Mouse (Mus musculus) embryonic facial prominence, embryonic 13.5 days (tissue): ENCODE measurements around the gene Dimt1. TPM values are rescaled to one million over a fixed set of nuclear protein-coding genes. Genes with fewer than 3 reads are reported as not detected.

Source experiments
- ATAC-seq: fragments of 200-750 bp; cut with Nextera tagmentation; 2 replicates; pipeline ENCODE4 v1.8.0; 2017; ENCODE audit warnings: low read depth; ENCODE audit not compliant: insufficient number of reproducible peaks, insufficient read depth, low FRiP score, low TSS enrichment
- H3K27ac ChIP-seq: fragments of 300-500 bp; sonication (generic); 2 replicates; pipeline ENCODE4 v1.5.1; 2015; ENCODE audit warnings: moderate library complexity, mild to moderate bottlenecking, inconsistent platforms
- H3K27me3 ChIP-seq: fragments of 300-500 bp; sonication (generic); 2 replicates; pipeline ENCODE4 v1.6.1; 2015; ENCODE audit warnings: mild to moderate bottlenecking, inconsistent platforms
- H3K36me3 ChIP-seq: fragments of 300-500 bp; sonication (generic); 2 replicates; pipeline ENCODE4 v1.6.1; 2015; ENCODE audit warnings: mild to moderate bottlenecking, inconsistent platforms
- H3K4me1 ChIP-seq: fragments of 300-500 bp; sonication (generic); 2 replicates; pipeline ENCODE4 v1.6.1; 2015; ENCODE audit warnings: inconsistent platforms
- H3K4me2 ChIP-seq: fragments of 300-500 bp; sonication (generic); 2 replicates; pipeline ENCODE4 v1.6.1; 2015; ENCODE audit warnings: moderate library complexity, mild to moderate bottlenecking, inconsistent platforms
- H3K4me3 ChIP-seq: fragments of 300-500 bp; sonication (generic); 2 replicates; pipeline ENCODE4 v1.5.1; 2015; ENCODE audit warnings: mild to moderate bottlenecking, inconsistent platforms
- H3K9ac ChIP-seq: fragments of 300-500 bp; sonication (generic); 2 replicates; pipeline ENCODE4 v1.6.1; 2015; ENCODE audit warnings: mild to moderate bottlenecking, inconsistent platforms
- H3K9me3 ChIP-seq: fragments of 300-500 bp; sonication (generic); 2 replicates; pipeline ENCODE4 v1.6.1; 2016; ENCODE audit warnings: inconsistent platforms
- WGBS: fragments of 180-500 bp; shearing (Covaris S2); methylation state at CpG from one replicate; pipeline ENCODE4 v1.1.7; 2015; ENCODE audit warnings: mixed read lengths; 5-methylcytosine and 5-hydroxymethylcytosine counted together
- polyA plus RNA-seq: library from polyadenylated mRNA; unstranded; fragments of >200 nt; fragmentation: Nextera tagmentation; extraction: Ambion mirVana; gene quantifications from 2 replicates; pipeline ENCODE4 v1.2.1, GENCODE M21; 2015

Dimt1 gene
- polyA plus RNA-seq, 1 experiment from 2014 or later = 55.3 TPM

DNA sequence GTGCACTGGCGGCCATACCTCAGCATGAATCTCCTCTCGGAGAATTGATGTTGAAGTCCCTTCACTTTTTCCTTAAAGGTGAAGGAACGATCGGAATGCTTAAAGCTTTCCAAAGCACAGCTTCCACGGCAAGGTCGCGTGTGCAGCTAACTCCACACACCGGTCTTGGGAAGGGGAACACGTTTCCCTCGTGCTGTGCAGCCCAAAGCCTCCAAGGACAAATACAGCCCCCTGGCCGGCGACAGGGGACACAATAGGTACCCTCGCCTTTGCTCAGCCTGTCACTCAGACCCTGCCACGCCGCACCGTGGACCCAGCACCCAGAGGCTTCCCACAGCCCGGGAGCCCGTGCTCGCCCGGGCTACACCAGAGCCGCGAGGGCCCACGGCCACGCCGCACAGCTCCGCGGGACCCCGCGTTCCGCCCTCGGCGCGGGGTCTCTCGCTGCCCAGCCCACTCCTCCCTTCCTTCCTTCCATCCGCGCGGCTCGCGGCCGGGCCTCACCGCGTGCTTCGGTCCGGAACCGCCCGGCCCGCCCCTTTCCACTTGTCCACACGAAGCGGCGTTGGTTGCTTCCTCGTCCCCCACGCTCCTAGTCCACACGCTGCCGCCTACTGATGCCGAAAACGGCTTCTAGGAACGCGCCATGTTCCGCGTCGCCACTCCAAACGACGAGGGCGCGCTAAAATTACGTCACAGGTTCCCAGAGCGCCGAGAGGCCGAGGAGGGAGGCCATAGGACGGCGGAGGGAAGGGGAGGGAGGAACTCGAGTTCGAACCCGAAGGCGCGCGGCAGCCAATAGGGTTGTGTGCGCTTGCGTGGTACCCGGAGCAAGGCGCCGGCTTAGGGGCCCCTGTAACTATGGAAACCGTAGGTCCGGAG is 10.4 kb upstream of the Dimt1 start, which contains the start of gene Ipo11:
Ipo11 (minus strand) TSS at position 703 of the 882 bp plus-strand sequence.
- Histone ChIP-seq H3K4me1 (peaks cover 7% of the 10 kb centered on the region), H3K27ac (peak within 1 kb of the TSS; percentile 88), H3K4me3 (peak within 1 kb of the TSS; percentile 100), H3K9me3 (no peaks in the 10 kb centered on the region), H3K4me2 (peak within 1 kb of the TSS; percentile 77), H3K9ac (peak within 1 kb of the TSS; percentile 94), H3K27me3 (no peaks in the 10 kb centered on the region), H3K36me3 (no peaks in the 10 kb centered on the region)
- peak; percentile 92 for ATAC-seq
- WGBS = under 1% methylated on average over 83 of the region's 84 CpGs

DNA sequence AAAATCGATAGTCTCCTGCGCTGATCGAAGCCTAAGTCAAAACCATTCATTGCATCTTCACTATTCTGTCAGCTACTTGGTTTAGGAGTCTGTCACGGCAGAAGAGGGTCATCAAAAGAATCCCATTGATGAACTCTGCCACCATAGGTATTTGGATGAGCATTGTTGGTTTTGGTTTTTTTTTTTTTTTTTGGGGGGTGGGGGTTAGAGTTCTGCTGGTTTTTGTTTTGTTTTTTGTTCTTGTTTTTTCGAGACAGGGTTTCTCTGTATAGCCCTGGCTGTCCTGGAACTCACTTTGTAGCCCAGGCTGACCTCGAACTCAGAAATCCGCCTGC is 9.8 kb upstream of the Dimt1 start:
- ATAC-seq = no peak
- Histone ChIP-seq H3K9ac (peak overlapping the region; percentile 94), H3K9me3 (no peaks in the 10 kb centered on the region), H3K27me3 (no peaks in the 10 kb centered on the region), H3K4me3 (peak overlapping the region; percentile 100), H3K4me1 (peaks cover 7% of the 10 kb centered on the region), H3K27ac (peak overlapping the region; percentile 88), H3K36me3 (no peaks in the 10 kb centered on the region), H3K4me2 (peak overlapping the region; percentile 77)
- WGBS = 26% methylated on average over 7 of the region's 7 CpGs

DNA sequence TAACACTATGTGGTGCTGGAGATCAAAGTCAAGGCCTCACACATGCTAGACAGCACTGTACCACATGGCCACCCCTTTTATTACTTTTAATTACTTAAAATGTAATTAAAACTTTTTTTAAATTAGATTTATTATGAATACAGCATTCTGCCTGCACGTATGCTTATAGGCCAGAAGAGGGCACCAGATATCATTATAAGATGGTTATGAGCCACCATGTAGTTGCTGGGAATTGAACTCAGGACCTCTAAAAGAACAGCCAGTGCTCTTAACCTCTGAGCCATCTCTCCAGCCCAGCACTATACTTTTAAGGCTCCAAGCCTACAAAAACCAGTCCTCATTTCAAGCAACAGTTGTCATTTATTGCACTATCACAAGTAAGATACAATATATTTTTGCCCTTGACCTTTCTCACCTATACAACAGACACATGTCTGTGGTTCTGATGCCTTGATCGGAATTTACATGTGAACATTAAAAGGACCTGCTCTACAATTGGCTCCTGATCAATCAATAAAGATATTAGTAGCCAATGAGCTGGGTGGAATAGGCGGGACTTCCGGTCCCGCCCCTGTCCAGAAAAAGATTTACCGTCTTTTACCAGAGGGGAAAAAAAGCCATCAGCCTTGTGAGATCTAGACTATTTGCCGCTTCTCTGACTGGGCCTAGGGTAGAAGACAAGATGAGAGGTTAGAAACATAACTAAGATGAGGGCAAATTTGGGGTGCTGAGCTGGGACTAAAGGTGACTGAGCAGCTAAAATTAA is 5.5 kb upstream of the Dimt1 start:
- 20% methylated on average over 7 of the region's 7 CpGs for WGBS
- ATAC-seq = no peak
- H3K9me3 ChIP-seq = no peaks in the 10 kb centered on the region
- H3K4me1 ChIP-seq = peaks cover 3% of the 10 kb centered on the region; the same call in 1 of the 2 replicates
- H3K27ac ChIP-seq = no peak overlapping the region
- H3K36me3 ChIP-seq = no peaks in the 10 kb centered on the region
- peak overlapping the region; percentile 41 for H3K4me2 ChIP-seq
- H3K27me3 ChIP-seq = no peaks in the 10 kb centered on the region
- no peak overlapping the region for H3K9ac ChIP-seq
- H3K4me3 ChIP-seq = peak overlapping the region; percentile 24

DNA sequence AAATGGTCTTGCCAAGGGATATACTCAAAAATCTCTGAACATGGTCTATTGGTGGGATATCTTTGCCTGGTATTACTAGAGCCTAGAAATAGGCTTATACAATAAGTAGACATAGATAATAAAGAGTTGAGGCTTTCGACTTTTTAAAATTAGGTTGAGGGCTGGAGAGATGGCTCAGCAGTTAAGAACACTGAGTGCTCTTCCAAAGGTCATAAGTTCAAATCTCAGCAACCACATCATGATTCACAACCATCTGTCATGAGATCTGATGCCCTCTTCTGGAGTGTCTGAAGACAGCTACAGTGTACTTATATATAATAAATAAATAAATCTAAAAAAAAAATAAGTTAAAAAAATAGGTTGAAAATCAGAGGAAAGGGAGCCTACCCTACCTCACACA is 4.2 kb upstream of the Dimt1 start:
- WGBS = 89% methylated on average over 1 of the region's 1 CpGs
- H3K4me2 ChIP-seq = no peak overlapping the region
- no peak overlapping the region for H3K4me3 ChIP-seq
- H3K27ac ChIP-seq = no peak overlapping the region
- ATAC-seq = no peak
- no peaks in the 10 kb centered on the region for H3K27me3 ChIP-seq
- H3K9me3 ChIP-seq = no peaks in the 10 kb centered on the region
- no peaks in the 10 kb centered on the region for H3K36me3 ChIP-seq
- peaks cover 2% of the 10 kb centered on the region for H3K4me1 ChIP-seq
- no peak overlapping the region for H3K9ac ChIP-seq

DNA sequence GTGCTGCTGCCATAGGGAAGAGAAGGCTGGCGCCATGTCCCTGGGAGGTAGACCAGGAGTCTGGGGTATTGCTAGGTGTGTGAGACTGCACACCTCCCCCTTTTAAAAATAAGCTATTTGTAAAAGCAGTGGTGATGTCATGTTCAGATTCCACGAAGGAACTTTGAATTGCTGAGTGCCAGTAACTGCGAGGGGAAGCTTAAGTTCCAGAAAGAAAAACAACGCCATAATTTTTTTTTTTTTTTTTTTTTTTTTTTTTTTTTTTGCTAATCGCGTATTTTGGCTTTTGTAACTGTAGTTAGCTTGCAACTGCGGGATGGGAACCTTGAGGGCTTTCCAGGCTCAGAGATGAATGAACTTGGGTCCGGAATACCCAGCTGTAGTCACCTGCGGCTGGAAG is 1.4 kb upstream of the Dimt1 start:
- Histone ChIP-seq H3K27ac (no peak overlapping the region), H3K9ac (no peak overlapping the region), H3K27me3 (no peaks in the 10 kb centered on the region), H3K9me3 (no peaks in the 10 kb centered on the region), H3K4me3 (no peak overlapping the region), H3K4me2 (no peak overlapping the region), H3K4me1 (peaks cover 15% of the 10 kb centered on the region), H3K36me3 (peaks cover 15% of the 10 kb centered on the region)
- 83% methylated on average over 9 of the region's 9 CpGs for WGBS
- ATAC-seq = no peak

DNA sequence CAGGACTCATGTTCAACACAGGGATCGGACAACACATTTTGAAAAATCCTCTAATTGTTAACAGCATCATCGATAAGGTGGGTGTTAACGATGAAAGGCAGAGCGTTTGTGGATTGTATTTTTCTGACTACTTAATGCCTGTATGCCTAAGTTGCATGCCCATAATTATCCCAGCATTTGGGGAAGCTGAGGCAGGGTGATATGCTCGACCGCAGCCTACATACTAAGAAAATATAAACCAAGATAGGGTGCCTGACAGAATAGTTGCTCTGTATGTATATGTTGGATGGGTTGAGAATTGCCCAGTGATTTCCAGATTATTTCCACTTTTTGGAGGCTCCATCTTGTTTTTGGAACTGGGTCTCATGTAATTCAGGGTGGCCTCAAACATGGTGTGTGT is 656 bp downstream of the Dimt1 start:
- peaks cover 15% of the 10 kb centered on the region for H3K4me1 ChIP-seq
- peak overlapping the region; percentile 95 for H3K4me3 ChIP-seq
- peaks cover 33% of the 10 kb centered on the region for H3K36me3 ChIP-seq
- H3K27me3 ChIP-seq = no peaks in the 10 kb centered on the region
- no peaks in the 10 kb centered on the region for H3K9me3 ChIP-seq
- peak overlapping the region; percentile 73 for H3K4me2 ChIP-seq
- ATAC-seq = no peak
- peak overlapping the region; percentile 94 for H3K9ac ChIP-seq
- WGBS = 4% methylated on average over 6 of the region's 6 CpGs
- H3K27ac ChIP-seq = no peak overlapping the region; the same call in 1 of the 2 replicates

DNA sequence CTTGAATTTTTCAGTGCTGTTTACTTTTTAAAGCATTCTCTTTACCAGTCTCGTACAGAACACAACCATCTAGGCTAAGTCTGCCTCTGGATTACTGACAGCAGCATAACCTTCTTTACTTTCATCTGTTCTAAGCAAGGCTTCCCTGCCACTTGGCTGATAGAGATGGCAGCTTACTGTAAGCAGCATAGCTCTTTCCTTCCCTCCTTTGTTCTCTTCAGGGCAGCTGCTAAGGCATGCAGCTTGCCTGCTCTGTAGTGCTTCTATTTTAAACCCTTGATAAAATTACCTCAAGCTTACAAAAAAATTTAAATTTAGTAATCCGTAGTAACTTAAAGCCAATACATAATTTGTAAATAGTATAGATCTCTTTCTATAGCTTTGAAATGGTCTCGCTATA is 8.0 kb downstream of the Dimt1 start:
- H3K9me3 ChIP-seq = no peaks in the 10 kb centered on the region
- no peak overlapping the region for H3K9ac ChIP-seq
- no peaks in the 10 kb centered on the region for H3K27me3 ChIP-seq
- WGBS = 94% methylated on average over 3 of the region's 3 CpGs
- no peaks in the 10 kb centered on the region for H3K4me1 ChIP-seq
- H3K4me3 ChIP-seq = no peak overlapping the region
- ATAC-seq = no peak
- no peak overlapping the region for H3K4me2 ChIP-seq
- H3K36me3 ChIP-seq = peaks cover 76% of the 10 kb centered on the region
- H3K27ac ChIP-seq = no peak overlapping the region

DNA sequence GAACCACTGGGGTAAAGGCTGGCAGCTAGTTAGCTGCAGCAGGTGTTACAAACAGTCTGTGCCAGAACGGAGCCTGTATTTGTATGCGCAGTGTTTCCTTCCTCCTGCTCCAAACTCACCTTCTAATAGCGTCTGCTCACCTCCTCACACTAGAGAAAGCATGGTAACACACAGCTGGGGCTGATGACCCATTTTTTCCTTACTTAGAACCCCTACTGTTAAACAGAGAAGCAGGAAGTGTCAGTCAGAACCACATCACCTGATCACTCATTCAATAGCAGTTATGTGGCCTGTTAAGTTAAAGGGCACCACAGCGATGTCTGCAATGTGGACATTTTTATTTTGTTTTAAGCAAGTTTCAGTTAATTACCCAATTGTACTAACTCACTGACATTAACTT is 10.6 kb downstream of the Dimt1 start:
- H3K36me3 ChIP-seq = peaks cover 71% of the 10 kb centered on the region
- H3K27me3 ChIP-seq = no peaks in the 10 kb centered on the region
- no peak overlapping the region for H3K4me2 ChIP-seq
- H3K9ac ChIP-seq = no peak overlapping the region
- 88% methylated on average over 4 of the region's 4 CpGs for WGBS
- no peak overlapping the region for H3K27ac ChIP-seq
- no peaks in the 10 kb centered on the region for H3K4me1 ChIP-seq
- H3K9me3 ChIP-seq = no peaks in the 10 kb centered on the region
- no peak overlapping the region for H3K4me3 ChIP-seq
- no peak for ATAC-seq

DNA sequence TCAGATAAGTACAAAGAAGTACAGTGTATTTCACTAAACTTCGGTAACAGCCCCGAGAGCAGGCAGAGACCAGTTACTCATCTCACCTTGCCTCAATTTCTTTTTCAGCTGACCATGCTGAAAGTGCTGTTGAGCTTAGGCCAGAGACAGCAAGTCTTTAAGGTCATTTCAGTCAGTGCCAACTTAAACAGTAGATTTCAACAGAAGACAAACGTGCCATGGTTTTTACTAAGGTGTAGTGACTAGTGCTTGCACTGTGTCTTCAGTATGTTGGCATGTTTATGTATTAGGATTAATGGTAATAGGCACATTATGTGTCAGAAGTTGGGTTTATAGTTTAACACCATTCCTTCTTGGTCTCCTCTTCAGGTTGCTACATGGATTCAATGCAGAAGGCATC is 11.4 kb downstream of the Dimt1 start:
- no peak overlapping the region for H3K27ac ChIP-seq
- H3K27me3 ChIP-seq = no peaks in the 10 kb centered on the region
- WGBS = 90% methylated on average over 3 of the region's 3 CpGs
- H3K9ac ChIP-seq = no peak overlapping the region
- H3K4me1 ChIP-seq = no peaks in the 10 kb centered on the region
- ATAC-seq = no peak
- no peak overlapping the region for H3K4me2 ChIP-seq
- no peak overlapping the region for H3K4me3 ChIP-seq
- H3K36me3 ChIP-seq = peaks cover 70% of the 10 kb centered on the region
- no peaks in the 10 kb centered on the region for H3K9me3 ChIP-seq

DNA sequence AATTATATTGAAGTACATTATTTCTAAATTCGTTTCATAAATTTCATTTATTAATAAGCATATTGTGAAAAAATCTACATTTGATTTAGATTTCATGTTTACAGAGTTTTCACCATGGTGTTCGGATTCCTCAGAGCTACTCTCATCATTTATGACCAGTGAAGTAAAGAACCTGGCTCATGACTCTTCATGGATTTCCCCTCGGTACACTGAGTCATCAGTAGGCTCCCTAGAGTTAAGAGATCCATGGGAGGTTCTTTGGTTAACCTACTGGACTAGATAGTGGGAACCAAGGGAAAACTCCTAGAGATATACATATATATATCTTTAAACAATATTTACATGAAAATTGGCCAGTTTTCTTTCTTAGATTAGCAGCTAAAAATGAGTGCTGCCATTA is 13.6 kb downstream of the Dimt1 start:
- H3K9ac ChIP-seq = no peak overlapping the region
- 89% methylated on average over 3 of the region's 3 CpGs for WGBS
- H3K4me2 ChIP-seq = no peak overlapping the region
- no peaks in the 10 kb centered on the region for H3K27me3 ChIP-seq
- H3K9me3 ChIP-seq = no peaks in the 10 kb centered on the region
- H3K4me3 ChIP-seq = no peak overlapping the region
- no peak for ATAC-seq
- peaks cover 62% of the 10 kb centered on the region for H3K36me3 ChIP-seq
- no peaks in the 10 kb centered on the region for H3K4me1 ChIP-seq
- H3K27ac ChIP-seq = no peak overlapping the region

DNA sequence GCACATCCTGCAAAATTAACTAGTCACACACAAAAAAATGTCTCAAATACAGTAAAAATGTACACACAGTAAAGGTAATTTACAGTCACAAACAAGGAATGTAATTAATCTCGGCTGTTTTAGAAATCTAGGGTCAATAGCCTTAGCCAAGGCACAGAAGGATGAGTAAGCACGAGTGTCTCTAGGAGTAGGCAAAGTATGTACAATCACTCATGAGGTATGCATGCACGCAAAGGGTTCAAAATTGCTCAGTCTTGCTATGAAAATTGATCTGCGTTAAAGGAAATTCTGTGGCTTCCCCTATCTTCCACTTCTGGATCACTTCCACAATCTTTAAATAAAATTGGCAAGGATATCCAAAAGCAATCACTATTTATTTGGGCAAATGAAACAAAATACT is 14.6 kb downstream of the Dimt1 start:
- Histone ChIP-seq H3K36me3 (peaks cover 55% of the 10 kb centered on the region), H3K4me1 (no peaks in the 10 kb centered on the region), H3K27me3 (no peaks in the 10 kb centered on the region), H3K9ac (no peak overlapping the region), H3K4me3 (no peak overlapping the region), H3K9me3 (no peaks in the 10 kb centered on the region), H3K27ac (no peak overlapping the region), H3K4me2 (no peak overlapping the region)
- no peak for ATAC-seq
- WGBS = 81% methylated on average over 4 of the region's 4 CpGs

DNA sequence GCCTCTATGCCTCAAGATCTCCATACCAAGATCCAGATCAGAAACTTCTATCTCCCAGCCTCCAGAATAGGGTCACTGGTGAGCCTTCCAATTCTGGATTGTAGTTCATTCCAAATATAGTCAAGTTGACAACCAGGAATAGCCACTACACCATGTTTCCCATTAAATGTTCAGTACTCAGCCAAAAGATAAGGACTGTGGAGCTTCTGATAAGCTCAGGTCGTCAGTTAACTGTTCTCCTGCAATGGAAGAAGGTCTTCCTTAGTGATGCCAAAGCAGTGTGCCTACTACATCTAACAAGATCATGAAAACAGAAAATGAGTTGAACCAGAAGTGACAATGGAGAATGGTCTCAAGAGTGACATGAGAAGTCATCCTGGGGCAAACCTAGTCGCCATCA is 50.0 kb downstream of the Dimt1 start:
- no peaks in the 10 kb centered on the region for H3K9me3 ChIP-seq
- WGBS = 91% methylated on average over 2 of the region's 2 CpGs
- H3K27me3 ChIP-seq = no peaks in the 10 kb centered on the region
- no peak for ATAC-seq
- no peak overlapping the region for H3K4me2 ChIP-seq
- peaks cover 11% of the 10 kb centered on the region for H3K36me3 ChIP-seq
- H3K4me1 ChIP-seq = peaks cover 7% of the 10 kb centered on the region; the same call in 1 of the 2 replicates
- H3K27ac ChIP-seq = no peak overlapping the region
- H3K9ac ChIP-seq = no peak overlapping the region
- no peak overlapping the region for H3K4me3 ChIP-seq
